Mouse (Mus musculus) adrenal gland, postnatal 25 days (tissue): ENCODE results near the gene Fbxl18. TPM values are rescaled to one million over a fixed set of nuclear protein-coding genes. Genes with fewer than 3 reads are reported as not detected.
A peak's percentile ranks its signal among the peaks of the same experiment; 100 is the strongest.
"Not testable (repeated sequence)": the region's sequence is repeated elsewhere in the genome, so short reads cannot be mapped to it uniquely, and the experiment has no call there.

Source experiments
- DNase-seq: peaks from one replicate; pipeline ENCODE4 v3.0.0; 2021; ENCODE audit warnings: mixed read lengths
- total RNA-seq: library from RNA; stranded (reverse); gene quantifications from 2 replicates; pipeline ENCODE4 v1.2.3, GENCODE M21; 2021

Fbxl18 gene
- total RNA-seq, 1 experiment from 2014 or later: 19.8 TPM

DNA sequence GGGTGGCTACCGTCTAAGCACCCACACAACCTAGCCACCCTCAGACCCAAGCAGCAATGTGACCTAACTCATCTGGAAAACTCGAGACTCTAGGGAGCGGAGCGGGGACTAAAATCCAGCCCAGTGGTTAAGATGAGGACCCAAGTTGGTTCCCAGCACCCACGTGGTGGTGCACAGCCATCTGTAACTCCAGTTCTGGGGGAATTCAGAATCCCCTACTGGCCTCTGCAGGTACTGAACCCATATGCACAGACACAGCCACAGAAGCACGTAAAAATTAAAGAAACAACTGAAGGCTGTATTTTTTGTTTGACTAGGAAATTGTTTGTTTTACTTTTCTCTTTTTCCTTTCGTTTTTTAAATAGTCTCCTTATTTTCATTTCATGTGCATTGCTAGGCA, 21.5 kb downstream of the Fbxl18 start:
- DNase-seq: no peak

DNA sequence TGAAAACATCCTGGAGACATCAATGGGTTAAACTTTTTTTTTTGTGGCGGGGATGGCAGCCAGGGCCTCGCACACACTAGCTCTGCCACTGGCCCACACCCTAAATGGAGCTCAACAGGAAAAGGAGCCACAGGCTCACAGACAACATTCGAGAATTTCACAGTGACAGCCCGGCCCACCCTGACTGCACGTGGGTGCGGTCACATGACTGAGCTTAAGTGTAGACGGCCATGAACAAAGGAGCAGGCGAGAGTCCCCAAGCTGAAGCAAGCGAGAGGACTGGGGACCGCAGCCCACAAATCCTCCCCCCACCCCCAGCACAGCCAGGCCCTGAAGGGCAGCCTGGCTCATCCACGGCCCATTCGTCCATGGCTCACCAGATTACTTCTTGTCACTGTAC, 23.5 kb downstream of the Fbxl18 start:
- DNase-seq: no peak

DNA sequence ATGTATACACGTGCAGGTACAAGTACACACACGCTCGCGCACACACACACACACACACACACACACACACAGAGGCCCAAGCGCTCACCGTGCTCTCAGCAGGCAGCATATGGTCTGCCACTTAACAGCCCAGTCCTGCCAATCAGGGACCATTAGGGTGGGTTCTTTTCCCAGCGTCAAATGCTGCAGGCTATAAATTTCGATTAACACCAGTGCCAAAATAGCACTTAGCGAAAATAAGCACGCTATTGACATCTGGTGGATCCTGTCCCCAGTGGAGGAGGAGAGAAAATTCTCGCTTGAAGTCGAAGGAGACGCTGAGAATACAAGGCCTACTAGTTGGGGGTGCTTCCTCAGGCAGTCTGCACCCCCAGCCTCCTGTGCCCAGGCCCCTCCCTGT, 25.8 kb downstream of the Fbxl18 start:
- no peak for DNase-seq

DNA sequence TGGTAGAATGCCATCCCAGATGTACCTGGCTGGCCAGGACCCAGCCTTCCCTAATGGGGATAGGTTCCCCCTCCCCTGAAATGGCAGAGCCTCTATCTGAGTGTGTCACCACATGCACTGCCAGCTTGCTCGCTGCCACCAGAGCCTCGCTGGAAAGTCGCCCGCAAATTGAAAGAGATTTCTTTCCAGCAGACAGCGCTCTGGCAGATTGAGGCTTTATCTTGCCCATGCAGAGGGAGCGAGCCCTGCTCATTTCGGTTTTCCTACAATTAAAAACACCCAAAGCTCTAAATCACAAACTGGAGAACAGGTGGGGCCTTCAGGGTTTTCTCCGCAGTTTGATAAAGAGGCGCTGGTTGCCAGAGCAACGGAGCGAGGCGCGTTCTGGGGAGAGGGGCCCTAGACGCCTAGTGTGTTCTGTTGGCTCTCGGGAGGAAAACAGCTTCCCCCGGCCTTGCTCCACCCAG, 37.4 kb downstream of the Fbxl18 start:
- DNase-seq: peak; percentile 44

DNA sequence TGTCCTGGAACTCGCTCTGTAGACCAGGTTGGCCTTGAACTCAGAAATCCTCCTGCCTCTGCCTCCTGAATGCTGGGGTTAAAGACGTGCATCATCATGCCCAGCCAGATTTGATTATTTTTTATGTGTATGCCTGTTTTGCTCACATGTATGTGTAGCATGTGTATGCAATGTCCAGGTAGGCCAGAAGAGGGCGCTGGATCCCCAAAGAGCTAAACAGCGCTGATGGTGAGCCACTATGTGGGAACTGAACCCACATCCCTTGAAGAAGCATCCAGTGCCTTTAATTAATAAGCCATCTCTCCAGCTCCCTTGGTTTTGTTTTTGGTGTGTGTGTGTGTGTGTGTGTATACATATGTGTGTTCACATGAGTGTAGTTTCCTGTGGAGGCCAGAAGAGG, 38.8 kb downstream of the Fbxl18 start:
- DNase-seq: no peak

DNA sequence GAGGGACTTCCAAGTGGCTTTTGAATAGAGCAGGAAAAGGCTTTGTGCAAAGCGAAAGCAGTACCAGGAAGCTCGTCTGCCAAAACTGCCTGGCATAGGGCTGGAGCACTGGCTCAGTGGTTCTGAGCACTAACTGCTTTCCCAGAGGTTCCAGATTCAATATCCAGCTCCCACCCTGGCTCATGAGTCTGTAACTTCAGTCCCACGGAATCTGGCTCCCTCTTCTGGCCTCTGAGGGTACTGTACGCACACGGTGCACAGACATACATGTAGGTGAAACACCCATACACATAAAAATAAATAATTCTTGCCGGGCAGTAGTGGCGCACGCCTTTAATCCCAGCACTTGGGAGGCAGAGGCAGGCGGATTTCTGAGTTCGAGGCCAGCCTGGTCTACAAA, 40.3 kb downstream of the Fbxl18 start:
- DNase-seq: peak; percentile 48

DNA sequence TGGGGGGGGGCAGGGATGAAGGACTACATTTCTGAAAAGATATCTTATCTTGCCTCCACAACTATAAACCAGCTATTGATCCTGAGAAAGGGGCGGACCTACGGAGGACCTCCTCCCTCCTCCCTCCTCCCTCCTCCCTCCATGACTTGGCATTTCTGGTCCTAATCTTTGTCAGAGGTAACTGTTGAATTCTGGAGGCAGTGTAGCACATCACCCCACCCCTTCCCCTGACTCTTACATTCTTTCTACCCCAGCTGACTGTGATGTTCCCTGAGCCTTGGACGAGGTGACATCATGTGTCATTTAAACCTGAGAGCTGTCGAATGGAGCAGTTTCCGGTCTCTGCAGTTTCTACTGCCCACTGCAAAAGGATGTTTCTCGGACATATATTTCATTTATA, 41.6 kb downstream of the Fbxl18 start:
- DNase-seq: no peak

DNA sequence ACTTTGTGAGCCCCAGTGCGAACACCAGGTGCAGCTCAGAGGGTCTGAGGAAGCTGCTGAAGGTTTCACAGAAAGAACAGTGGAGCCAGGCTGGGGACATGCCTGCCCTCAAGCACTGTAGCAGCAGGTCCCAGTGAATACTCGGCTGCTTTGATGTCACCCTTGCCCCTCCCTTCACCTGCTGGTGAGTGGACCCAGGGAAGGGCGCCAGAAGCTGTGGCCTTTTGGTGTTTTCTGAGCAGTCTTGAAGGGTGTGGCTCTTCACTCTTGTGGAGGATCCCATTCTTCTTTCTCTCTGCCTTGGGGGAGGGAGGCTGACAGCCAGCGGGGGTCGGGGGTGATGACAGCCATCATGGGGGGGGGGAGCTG, 43.6 kb downstream of the Fbxl18 start:
- DNase-seq: no peak

DNA sequence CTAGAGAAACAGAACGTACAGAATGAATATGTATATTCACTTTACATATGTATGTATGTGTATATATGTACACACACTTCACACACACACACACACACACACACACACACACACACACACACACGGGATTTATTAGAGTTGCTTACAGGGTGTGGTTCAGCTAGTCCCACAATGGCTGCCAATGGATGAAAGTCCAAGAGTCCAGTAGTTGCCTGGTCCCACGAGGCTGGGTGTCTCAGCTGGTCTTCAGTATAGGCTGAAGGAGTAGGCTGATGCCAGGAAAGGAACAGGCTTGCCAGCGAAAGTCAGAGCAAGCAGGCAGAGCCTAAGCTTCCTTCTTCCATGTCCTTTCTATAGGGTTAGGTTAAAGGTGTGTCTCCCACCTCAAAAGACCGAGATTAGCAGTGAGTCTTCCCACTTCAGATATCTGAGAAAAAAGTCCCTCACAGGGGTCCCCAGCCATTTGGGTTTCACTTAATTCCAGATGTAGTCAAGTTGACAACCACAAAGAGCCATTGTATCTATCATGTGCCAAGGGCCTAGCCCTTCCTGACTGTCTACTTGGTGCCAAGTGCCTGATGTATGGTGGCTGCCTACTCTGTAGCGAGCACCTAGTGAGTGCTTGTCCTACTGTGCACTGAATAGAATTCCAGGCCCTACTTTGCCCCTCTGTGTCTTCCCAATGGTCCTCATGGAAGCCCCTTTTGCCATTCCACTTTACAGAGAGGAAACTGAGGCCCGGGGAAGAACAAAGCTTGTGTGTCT, 44.1 kb downstream of the Fbxl18 start:
- no peak for DNase-seq

DNA sequence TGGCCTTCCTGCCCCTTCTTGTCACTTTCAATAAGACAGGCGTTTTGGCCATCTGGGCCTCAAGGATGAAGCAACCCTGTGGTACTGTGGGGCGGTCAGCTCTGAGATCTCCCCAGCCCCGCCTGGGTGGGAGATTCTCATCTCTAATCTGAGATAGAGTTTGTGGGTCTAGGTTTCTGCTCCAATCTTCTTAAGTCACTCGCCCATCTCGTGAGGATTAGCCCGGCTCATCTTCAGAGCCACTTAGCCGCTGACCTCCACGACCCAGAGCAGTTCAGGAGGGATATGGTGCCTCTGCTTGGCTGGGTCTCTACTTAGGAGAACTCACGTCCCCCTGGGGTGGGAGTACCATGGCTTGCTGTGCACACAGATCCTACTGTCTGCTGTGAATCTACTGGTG, 44.7 kb downstream of the Fbxl18 start:
- no peak for DNase-seq

DNA sequence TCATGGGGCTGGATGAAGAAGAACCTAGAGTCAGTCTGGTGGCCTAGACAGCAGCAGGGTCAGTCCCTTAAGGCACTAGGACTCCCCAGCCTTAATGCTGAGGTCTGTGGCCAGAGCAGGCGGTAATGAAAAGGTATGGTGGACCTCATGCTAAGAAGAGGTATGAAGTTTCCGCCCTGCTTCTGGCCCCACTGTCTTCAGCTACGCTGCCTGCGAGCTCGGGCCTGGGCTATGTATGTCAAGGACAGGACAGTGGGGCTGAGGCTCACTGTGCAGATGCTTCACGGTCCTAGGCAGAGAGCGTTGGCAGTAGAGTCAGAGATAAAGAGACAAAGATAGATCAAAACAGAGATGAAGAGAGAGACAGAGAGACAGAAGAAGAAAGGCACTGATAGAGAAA, 46.3 kb downstream of the Fbxl18 start:
- DNase-seq: peak; percentile 33

DNA sequence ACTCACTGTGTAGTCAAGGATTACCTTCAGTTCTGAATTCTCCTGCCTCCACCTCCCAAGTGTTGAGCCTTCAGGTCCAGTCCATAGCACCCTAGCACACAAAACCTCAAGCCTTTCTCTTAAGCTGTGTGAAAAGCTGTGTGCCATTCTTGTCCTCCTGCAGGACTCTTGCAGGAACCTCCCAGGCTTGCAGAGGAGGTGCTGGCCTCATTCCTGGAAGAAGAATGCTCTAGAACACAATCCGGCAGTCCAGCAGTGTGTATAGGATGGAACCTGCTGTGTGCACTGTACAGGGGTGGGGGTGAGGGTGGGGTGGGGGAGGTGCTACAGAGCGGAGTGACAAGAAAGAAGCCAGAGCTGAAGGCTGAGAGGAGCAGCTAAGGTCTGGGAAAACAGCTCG, 47.1 kb downstream of the Fbxl18 start:
- no peak for DNase-seq

DNA sequence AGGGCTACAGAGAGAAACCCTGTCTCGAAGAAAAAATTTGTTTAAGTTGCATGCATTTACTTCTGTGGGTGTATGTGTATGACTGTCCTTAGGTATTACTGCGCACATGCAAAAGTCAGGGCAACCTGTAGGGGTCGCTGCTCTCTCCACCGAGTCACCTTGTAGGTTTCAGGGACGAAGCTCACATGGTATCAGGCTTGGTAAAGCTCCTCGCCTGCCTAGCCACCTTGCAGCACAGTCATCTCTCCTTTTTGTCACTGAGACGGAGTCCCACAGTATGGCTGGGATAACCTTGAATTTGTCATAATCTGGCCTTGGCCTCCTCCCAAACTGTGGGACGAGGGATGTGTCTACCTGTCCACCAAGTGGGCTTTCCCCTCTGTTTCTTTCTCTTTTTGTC, 50.8 kb downstream of the Fbxl18 start:
- peak; percentile 54 for DNase-seq

DNA sequence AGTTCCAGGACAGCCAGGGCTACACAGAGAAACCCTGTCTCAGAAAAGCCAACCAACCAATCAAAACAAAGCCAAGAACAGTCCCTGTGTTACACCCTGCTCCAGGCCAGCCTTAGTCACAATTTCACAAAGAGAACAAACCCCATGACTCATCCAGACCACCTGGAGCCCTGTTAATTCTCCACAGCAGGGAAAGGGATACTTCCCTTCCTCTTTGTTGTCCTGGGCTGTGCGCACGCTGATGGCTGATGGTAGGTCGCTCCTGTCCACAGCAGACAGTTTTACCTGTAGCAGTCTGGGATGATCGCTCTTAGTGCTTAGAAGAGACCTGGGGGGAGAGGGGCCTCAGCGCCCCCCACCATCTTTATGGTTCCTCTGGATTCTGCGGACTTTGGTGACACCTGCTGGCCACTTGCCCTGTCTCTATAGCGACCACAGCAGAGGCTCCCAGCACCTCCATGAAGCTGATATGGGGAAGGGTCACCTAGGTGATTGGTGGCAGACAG, 53.0 kb downstream of the Fbxl18 start:
- peak; percentile 50 for DNase-seq

DNA sequence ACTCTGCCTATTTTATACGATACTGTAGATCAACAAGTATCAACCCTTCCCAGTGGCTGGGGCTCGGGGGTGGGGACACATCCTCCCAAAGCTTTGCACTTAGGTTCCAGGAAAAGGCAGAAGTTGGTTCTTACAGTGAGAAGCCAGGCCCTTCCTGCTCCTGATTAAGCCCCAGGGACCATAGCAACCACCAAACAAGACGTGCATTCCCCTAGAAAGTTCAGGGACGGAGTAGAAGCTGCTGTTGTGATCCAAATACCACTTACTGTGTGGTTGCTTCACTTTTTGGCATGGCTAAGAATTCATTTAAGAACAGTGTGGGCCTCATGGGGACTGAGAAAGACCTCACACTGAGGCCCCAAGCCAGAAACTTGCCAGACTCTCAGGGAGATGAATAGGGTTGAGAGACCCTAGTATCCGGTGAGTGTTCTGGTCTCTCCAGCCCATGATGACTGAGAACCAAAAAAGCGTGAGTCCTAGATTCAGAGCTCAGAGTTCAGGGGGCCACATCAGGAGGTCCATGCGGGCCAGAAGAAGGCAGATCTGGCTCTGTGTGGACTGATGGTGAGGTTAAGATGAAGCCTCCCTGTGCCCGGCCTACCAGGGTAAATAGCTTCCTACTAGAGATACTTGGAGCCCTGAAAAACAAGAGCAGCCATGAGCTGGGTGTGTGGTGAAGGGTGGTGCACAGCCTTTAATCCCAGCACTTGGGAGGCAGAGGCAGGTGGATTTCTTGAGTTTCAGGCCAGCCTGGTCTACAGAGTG, 53.7 kb downstream of the Fbxl18 start:
- no peak for DNase-seq

DNA sequence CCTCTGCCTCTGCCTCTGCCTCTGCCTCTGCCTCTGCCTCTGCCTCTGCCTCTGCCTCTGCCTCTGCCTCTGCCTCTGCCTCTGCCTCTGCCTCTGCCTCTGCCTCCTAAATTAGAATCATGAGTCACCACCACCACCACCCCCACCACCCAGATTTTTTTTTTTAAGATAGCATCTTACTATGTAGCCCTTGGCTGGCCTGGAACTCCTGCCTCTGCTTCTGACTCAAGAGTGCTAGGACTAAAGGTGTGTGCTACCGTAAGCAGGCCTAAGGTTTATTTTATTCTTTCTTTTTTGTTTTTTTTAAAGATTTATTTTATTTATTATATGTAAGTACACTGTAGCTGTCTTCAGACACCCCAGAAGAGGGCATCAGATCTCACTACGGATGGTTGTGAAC, 57.8 kb downstream of the Fbxl18 start:
- not testable (repeated sequence) for DNase-seq

DNA sequence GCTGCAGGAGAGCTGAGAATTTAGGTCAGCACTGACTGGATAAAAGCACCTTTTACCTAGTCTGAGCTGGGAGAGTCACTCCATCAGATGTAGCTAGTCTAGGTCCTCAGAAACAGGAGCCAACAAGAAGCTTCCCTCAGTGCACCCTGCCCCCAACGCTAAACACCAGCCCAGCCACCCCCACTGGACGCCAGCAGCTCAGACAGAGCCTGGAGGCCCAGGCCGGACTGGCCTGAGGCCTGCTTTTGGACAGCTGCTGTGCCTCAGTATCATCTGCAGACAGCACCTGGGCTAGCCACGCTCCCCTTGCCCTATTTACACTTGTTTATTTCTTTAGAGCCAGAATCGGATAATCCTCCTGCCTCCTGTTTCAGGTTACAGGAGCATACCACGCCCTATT, 58.3 kb downstream of the Fbxl18 start:
- DNase-seq: no peak

DNA sequence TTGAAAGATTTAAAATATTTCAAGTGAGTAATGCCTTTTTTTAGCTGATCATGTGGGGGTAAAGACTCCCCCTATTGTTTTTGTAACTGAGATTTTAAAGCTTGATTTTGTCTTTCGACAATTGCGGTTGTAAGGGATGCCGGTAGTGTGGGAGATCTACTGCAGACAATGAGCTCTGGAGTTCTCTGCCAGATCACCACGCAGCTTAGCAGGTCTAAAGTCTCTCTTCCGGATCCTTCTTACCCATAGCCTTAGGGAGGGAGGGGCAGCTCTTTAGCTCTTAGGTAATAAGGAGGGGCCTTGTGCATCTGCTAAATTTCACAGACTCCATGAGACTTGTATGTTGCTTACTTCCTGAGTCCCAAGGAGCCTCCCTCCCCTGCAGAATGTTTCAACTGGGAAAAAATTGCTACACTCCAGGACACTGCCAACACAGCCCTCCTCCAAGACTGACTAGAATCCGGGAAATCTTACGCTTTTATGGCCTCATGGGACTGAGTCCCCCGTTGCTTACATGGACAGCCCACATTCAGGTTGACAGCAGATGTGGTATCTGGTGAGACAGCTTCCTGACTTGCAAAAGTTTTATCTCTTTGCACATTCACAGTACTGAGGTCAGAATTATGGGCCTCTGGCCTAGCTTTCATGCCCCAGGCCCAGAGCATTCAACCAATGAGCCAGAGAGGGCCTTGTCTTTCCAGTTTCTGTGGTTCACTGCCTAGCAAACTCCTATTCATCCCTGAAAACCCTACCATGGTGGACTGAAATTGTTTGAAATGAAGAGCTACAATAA, 61.4 kb downstream of the Fbxl18 start:
- no peak for DNase-seq

DNA sequence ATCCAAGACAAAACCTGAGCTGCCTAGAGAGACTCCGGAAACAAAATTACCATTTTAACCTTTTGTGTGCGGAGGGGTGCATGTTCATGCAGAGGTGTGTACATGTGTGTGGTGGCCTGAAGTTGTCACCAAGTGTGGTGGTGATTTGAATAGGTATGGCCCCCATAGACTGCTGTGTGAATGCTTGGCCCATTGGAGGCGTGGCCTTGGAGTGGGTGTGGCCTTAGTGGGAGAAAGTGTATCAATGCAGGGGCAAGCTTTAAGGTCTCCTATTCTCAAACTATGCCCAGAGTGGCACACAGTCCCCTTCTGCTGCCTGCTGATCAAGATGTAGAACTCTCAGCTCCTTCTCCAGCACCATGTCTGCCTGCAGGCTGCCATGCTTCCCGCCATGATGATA, 69.1 kb downstream of the Fbxl18 start:
- no peak for DNase-seq

DNA sequence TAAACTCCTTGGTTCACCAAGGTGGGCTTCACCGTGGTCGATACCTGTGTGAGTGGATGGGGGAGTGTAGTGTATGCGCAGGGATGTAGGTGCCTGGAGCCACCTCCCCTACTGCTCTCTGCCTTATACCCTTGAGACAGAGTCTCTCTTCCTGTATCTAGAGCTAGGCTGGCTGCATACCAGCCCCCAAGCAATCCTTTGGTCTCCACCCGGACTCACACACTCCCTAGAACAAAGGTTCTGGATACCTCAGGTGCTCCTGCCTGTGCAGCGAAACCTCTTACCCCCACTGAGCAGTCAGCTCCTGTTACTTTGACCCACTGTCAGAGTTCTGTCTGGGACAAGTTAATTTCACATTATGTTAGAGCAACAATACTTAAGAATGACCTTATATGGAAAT, 69.6 kb downstream of the Fbxl18 start:
- DNase-seq: no peak

DNA sequence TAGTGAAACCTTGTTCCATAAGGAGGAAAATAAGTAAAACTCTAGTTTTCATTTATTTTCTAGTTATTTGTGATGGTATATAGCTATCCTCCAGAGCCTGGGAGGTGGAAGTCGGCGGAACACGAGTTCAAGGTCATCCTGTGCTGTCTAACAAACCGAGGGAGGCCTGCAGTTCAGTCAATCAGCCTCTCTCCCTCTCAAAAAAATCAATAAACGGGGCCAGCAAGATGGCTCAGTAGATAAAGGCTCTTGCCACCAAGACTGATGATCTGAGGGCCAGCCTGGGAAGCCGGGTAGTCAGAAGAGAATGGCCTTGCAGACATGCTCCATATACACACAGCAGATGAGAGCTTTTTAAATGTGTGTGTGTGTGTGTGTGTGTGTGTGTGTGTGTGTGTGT, 71.1 kb downstream of the Fbxl18 start:
- DNase-seq: peak; percentile 21

DNA sequence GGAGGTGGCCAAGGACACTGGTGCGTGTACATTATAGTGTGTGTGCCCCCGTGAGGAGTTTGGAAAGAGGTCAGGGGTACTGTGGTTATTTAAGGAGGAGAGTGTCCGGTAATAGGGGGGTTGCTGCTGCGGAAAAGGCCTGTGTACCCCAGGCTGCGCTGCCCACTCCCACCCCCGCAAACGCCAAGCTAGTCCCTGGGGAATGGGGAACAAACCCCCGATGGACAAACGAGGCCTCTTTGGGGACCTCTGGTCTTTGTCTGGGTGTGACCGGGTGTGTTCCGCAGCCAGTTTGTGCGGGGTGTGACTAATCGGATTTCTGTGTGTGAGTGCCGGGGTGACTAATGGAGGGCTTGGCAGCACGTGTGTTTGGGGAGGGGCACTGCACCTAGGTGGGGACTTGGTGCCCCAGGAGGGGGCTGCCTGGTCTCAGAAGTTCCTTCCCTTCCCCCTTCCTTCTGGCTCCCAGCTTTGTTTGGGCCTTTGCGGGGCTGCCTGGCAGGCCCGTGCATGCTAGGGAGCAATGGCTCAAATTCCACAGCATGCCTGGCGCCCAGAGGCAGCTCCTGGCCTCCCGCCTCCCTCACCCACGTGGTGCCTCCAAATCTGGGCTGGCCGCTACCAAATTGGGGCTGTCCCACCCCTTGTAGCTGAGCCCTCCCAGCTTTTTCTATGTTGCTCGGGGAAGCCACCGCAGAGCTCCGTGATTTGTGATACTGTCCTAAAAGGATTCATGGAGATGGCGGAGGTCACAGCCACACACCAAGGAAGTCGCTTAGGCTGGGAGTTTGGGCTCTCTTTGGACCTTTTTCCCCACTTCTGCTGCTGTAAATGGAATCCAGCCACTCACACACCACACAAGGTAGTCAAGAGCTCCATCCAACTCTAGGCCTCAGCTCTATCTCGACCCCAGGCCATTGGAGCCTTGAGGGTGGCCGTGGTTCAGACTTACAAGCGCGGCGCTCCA, 71.8 kb downstream of the Fbxl18 start:
- DNase-seq: peak; percentile 88
